Mouse (Mus musculus): ENCODE measurements around the gene Dhx30. TPM values are rescaled to one million over a fixed set of nuclear protein-coding genes. Genes with fewer than 3 reads are reported as not detected.
A peak's percentile ranks its signal among the peaks of the same experiment; 100 is the strongest.
"Not testable (repeated sequence)": the region's sequence is repeated elsewhere in the genome, so short reads cannot be mapped to it uniquely, and the experiment has no call there.

The Dhx30 gene
- polyA plus RNA-seq, 1 experiment from 2014 or later: 101 TPM

GRCm38 (mm10) chr9:110097791-110098190 lies 19.8 kb downstream of the Dhx30 start:
- DNase-seq (ENCODE audit: low spot score): no peak

- DNase-seq (ENCODE audit: low spot score): no peak
Measured at GRCm38 (mm10) chr9:110094761-110095160, 22.9 kb downstream of the Dhx30 start.

GRCm38 (mm10) chr9:110093303-110093702 lies 24.3 kb downstream of the Dhx30 start:
- no peak for DNase-seq (ENCODE audit: low spot score)

GRCm38 (mm10) chr9:110085693-110086092 lies 31.9 kb downstream of the Dhx30 start:
- DNase-seq (ENCODE audit: low spot score): no peak

GRCm38 (mm10) chr9:110084201-110084964 lies 33.2 kb downstream of the Dhx30 start:
- no peak for DNase-seq (ENCODE audit: low spot score)

GRCm38 (mm10) chr9:110081066-110081465 lies 36.6 kb downstream of the Dhx30 start:
- DNase-seq (ENCODE audit: low spot score): no peak

GRCm38 (mm10) chr9:110076468-110076867 lies 41.2 kb downstream of the Dhx30 start:
- DNase-seq (ENCODE audit: low spot score): not testable (repeated sequence)

GRCm38 (mm10) chr9:110071843-110072242 lies 45.8 kb downstream of the Dhx30 start:
- peak; percentile 87 for DNase-seq (ENCODE audit: low spot score)

GRCm38 (mm10) chr9:110071011-110071410 lies 46.6 kb downstream of the Dhx30 start:
- no peak for DNase-seq (ENCODE audit: low spot score)

- no peak for DNase-seq (ENCODE audit: low spot score)
Measured at GRCm38 (mm10) chr9:110070358-110070757, 47.3 kb downstream of the Dhx30 start.

- no peak for DNase-seq (ENCODE audit: low spot score)
Measured at GRCm38 (mm10) chr9:110068745-110069144, 48.9 kb downstream of the Dhx30 start.

- no peak for DNase-seq (ENCODE audit: low spot score)
Measured at GRCm38 (mm10) chr9:110064641-110065040, 53.0 kb downstream of the Dhx30 start.

GRCm38 (mm10) chr9:110062861-110063260 lies 54.8 kb downstream of the Dhx30 start:
- DNase-seq (ENCODE audit: low spot score): peak; percentile 67

GRCm38 (mm10) chr9:110062405-110062804 lies 55.2 kb downstream of the Dhx30 start:
- DNase-seq (ENCODE audit: low spot score): peak; percentile 88

- peak; percentile 74 for DNase-seq (ENCODE audit: low spot score)
Measured at GRCm38 (mm10) chr9:110060761-110061160, 56.9 kb downstream of the Dhx30 start.

GRCm38 (mm10) chr9:110057200-110057599 lies 60.4 kb downstream of the Dhx30 start:
- DNase-seq (ENCODE audit: low spot score): peak; percentile 11

GRCm38 (mm10) chr9:110054781-110055180 lies 62.8 kb downstream of the Dhx30 start:
- DNase-seq (ENCODE audit: low spot score): no peak

- DNase-seq (ENCODE audit: low spot score): no peak
Measured at GRCm38 (mm10) chr9:110054080-110054421, 63.6 kb downstream of the Dhx30 start.

GRCm38 (mm10) chr9:110053305-110054079 lies 64.1 kb downstream of the Dhx30 start:
- DNase-seq (ENCODE audit: low spot score): no peak

- no peak for DNase-seq (ENCODE audit: low spot score)
Measured at GRCm38 (mm10) chr9:110052951-110053304, 64.7 kb downstream of the Dhx30 start.

GRCm38 (mm10) chr9:110051869-110052661 lies 65.6 kb downstream of the Dhx30 start:
- no peak for DNase-seq (ENCODE audit: low spot score)

GRCm38 (mm10) chr9:110051184-110051583 lies 66.4 kb downstream of the Dhx30 start:
- DNase-seq (ENCODE audit: low spot score): no peak
